Mouse (Mus musculus) gastrocnemius, postnatal 25 days (tissue): ENCODE data around the gene Glt6d1. TPM values are rescaled to one million over a fixed set of nuclear protein-coding genes. Genes with fewer than 3 reads are reported as not detected.
"Not testable (repeated sequence)": the region's sequence is repeated elsewhere in the genome, so short reads cannot be mapped to it uniquely, and the experiment has no call there.

ENCODE experiments used
- DNase-seq: peaks from one replicate; pipeline ENCODE4 v3.0.0; 2022
- long read RNA-seq, 2 experiments: library from polyadenylated mRNA; stranded (forward); transcript quantifications; one replicate each; pipeline ENCODE4 v2.0.0; 2021
- total RNA-seq, 2 experiments: library from RNA; stranded (reverse); gene quantifications; 1 replicate in 1 of 2; 2 replicates in 1 of 2; pipeline ENCODE4 v1.2.3; 2021

Glt6d1 gene
- total RNA-seq = not detected
- long read RNA-seq, experiment 1 = 0 reads
- long read RNA-seq, experiment 2 = 0 reads

- DNase-seq = not testable (repeated sequence)
Observed at GRCm38 (mm10) chr2:25815748-25816147, at the start of gene Glt6d1. TSS of gene Glt6d1 (minus strand) at chr2:25815848.

DNA sequence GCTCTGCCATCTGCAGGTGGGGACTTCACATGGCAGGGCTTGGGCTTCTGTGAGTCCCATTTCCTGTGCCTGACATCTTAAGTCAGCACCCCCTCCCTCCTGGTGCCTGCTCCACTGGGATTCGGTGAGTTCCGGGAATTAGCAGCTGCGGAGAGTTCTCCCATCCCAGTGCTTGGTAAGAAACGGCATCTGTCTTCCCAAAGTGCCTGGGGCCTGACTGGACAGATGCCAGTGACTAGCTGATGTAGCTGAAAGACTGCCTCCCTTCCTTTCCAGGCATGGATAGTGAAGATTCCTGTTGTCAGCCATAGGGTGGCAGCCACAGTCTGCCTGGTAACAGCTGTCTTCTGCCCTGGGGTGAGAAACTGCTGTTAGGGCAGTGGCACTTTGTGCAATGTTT lies 49.8 kb upstream of the Glt6d1 start:
- no peak for DNase-seq

DNA sequence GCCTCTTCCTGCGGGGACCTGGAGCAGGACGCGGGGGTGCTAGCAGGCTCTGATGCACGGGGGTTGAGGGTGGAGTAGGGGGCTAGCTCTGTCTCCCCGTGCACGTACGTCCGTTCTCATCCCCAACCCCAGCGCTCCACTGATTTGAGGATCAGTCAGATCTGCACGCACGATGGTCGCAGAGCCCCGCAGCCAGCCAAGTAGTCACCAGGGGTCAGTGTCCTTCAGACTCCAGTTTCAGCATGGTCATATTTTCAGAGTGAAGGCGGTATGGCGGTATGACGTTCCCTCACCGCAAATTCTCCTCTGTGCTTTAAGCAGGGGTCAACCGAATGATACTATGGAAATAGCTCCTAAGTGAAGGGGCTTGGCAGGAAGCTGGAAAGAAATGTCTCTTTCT lies 48.6 kb upstream of the Glt6d1 start:
- no peak for DNase-seq

GRCm38 (mm10) chr2:25863337-25864131 lies 47.9 kb upstream of the Glt6d1 start, which contains the start of gene Kcnt1:
TSS of gene Kcnt1 (plus strand) at chr2:25863734.
- DNase-seq = no peak

DNA sequence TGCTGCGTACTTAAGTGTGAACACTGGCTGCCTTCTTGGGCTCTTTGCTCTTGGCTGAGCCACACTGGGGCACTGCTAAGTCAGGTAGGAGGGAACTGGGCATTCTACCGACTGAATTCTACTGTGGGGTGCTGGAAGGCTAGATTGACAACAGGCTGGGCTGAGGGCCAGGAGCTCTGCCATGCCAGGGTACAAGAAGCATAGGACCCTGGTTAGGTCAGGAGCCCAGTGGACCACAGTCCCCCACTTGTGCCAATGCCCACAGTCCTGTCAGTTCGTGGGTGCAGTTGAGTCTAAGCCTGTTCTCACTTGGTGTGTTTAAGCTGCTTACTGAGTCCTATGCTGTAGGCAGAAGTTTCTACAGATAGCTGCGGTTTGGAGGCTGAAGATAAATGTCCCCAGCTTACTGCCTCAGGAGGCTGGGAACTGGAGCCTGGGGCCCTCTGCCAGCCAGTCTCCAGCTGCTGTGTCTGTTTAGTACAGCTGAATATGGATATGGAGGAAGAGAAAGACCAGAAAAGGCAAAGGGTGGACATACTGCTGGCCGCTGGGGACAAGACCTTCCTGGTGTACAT lies 47.1 kb upstream of the Glt6d1 start:
- DNase-seq = no peak

GRCm38 (mm10) chr2:25862038-25862437 lies 46.4 kb upstream of the Glt6d1 start:
- no peak for DNase-seq

GRCm38 (mm10) chr2:25859891-25860290 lies 44.2 kb upstream of the Glt6d1 start:
- DNase-seq = no peak

DNA sequence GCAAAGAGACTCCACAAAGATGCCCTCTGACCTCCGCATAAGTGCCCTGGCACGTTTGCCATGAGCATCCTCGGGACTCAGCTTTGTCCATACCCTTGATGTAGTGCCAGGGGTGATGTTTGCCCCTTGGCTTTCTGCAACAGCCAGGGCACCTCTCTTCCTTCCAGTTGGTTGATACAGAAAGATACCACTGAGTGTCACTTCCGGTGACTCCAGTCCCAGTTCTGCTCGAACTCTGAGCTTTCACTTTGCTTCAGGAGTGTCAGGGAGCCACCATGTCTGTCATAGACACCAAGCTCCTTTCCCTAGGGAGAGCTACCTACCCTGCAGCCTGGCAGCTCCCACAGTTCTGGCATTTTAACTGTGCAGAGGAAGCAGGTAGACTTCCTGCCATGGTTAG lies 38.4 kb upstream of the Glt6d1 start:
- no peak for DNase-seq

DNA sequence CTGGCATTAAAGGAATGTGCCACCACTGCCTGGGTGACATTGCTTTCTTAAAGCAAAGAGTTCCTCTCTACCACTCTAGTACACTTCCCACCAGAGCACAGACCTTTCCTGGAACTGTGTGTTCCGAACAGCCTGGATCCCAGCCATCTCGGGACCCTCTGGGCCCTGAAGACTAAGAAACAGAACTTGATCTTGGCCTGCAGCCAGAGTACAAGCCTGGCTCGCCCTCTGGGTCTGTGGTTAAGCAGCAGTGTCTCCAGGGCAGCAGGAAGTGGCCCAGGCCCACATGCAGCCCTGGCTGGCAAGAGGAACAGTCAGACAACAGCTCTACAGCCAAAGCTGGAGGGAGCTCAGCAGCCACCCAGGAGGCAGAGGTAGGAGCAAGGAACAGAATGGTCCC lies 37.0 kb upstream of the Glt6d1 start:
- DNase-seq = peak; percentile 33

GRCm38 (mm10) chr2:25850330-25850729 lies 34.7 kb upstream of the Glt6d1 start:
- DNase-seq = peak; percentile 13

DNA sequence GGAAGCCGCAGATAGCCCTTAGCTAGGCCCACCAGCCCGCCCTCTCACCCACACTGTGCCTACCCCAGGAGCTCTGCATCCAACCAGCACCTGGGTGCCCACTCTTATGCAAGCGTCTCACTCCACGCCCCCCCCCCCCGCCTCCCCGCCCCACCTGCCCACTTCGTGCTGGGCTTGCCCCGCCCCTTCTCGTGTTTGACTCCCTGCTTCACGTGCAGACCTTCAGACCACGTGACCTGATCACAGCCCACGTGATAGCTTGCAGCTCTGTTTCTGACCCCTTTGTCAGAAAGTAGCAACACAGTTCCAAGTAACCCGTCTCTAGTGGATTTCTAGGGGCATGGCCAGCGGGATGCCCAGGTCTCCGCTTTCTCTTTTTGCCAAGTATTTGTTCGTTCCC lies 31.6 kb upstream of the Glt6d1 start, which contains the start of gene Sohlh1:
Gene Sohlh1, minus strand, starts transcription at position 23 of the 400 bp plus-strand sequence.
- no peak for DNase-seq

DNA sequence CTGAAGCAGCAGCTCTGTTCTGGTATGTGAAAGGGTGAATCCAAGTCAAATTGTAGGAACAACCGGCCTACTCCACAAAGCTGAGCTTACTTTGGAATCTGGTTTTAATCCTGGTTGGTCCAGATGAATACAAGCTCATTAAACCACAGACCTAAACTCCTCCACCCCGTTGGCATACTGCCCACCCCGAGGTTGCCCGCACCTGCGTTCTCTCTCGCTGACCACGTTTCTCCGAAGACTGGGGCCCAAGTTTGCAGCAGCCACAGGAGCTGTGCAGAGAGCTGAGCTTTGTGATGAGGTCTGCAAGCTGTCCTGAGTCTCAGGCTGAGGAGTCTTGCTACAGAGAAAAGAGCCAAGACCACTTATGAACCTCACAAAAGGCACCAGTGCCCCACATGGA lies 30.9 kb upstream of the Glt6d1 start:
- DNase-seq = no peak

- DNase-seq = no peak
Observed at GRCm38 (mm10) chr2:25844097-25844496, 28.4 kb upstream of the Glt6d1 start.

GRCm38 (mm10) chr2:25842758-25843157 lies 27.1 kb upstream of the Glt6d1 start:
- DNase-seq = no peak

DNA sequence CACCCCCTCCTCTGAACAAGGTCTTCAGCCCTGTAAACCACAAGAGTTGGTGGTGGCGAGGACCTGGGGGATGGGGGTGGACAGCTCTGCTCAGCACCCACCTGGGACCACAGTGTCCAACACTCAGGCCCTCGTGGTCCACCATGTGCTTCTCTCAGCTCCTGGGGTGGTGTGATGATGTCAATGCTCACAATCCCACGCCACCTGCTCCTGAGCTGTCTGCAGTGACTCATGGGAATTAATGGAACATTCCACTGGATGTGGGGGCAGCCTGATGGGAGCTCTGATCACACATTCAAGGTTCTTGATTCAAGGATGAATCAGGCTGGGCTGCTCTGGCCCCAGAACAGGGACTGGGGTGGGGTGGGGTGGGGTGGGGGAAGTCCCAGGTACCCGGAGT lies 26.5 kb upstream of the Glt6d1 start:
- DNase-seq = no peak

DNA sequence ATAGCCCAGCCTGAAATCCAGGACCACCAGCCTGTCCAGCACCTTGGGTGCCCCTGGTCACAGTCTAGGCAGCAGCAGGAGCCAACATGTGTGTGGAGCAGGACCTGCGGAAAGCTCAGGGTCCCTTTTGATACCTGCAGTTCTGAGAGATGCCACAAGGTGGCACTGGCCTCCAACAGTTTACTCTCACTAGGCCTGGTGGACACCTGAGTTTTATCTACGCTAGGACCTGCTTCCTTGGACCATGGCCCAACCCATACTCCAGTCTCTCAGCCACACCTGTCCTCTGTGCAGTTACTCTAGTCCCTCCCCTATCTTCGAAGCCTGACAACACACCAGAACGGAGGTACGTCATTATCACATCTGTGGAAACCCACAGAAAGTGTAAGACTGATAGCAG lies 20.6 kb upstream of the Glt6d1 start:
- no peak for DNase-seq

- DNase-seq = no peak
Observed at GRCm38 (mm10) chr2:25830786-25831185, 15.1 kb upstream of the Glt6d1 start.

DNA sequence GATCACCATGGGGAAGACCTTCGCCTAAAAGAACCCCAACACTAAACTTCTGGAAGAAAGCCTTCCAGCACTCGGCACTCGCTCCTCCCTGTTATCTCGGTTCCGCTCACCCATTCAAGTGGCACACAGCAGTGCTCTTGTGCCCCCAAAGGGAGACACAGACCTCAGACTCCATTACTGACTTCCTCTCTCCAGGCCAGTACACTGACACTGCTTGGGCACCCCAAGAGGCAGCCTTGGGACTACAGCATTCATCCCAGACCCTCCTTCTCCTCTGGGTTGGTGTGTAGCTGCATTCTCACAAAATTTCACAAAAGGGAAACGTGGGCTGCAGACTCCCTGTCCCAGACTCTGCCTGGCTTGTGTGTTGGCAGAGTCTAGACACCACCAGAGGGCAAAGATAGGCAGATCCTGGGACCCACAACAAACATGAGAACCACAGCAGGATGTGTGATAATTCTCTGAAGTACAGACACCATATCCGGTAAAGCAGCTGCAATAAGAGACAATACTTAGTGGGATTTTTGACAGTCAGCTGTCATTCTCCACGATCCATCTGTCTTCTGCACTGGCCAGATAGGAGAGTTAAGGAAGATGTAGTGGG lies 12.8 kb upstream of the Glt6d1 start:
- DNase-seq = no peak

DNA sequence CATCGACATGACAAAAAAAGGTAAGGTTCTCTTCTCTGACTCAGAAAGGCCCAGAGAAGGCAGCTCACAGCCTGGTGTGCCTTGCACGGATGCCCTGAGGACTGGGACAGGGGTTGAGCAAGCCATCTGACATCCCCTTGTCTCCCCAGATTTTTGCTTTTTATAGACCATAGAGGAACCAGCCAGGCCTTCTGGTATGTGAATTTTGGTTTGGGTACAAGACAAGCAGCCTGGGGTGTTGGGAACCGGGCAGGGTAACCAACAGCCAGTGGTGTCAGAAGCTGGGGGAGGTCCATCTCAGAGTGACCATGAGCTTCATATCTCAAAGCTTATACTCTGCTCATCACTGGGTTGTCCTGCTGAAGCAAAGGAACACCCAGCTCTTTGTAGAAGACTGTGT lies 9.1 kb upstream of the Glt6d1 start:
- DNase-seq = no peak

DNA sequence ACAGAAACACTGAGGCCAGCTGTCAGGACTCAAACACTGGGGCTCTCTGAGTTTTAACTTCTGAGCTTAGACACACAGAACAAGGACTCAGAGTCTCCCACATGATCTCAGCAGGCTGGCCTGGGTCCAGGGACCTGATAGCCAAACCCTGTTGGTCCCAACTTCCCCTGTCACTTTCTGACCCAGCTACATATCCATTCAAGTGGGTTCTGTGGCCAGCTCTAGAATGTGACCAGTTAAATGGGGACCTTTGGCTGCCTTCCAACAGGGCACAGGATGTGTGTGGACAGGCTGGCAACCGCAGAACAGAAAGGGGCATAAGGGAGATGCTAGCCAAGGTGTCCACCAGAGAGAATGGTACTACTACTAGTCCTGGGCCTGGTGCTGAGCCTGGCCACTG lies 7.2 kb upstream of the Glt6d1 start, which contains the start of gene Lcn9:
Gene Lcn9, plus strand, starts transcription at position 348 of the 400 bp plus-strand sequence.
- no peak for DNase-seq

DNA sequence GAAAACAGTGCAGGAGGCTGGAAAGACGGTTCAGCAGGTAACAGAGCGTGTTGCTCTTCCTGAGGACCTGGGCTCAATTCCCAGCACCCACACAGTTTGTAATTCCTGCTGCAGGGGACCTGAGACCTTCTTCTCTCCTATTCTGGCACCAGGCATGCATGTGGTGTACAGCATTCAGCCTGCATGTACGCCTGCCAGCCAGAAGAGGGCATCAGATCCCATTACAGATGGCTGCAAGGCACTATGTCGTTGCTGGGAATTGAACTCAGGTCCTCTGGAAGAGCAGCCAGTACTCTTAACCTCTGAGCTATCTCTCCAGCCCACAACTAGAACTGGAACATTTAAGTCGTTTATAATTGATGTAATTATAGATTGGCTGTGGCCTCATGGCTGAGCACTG lies 2.3 kb downstream of the Glt6d1 start:
- DNase-seq = no peak

GRCm38 (mm10) chr2:25811711-25812110 lies 3.9 kb downstream of the Glt6d1 start:
- DNase-seq = no peak

- no peak for DNase-seq
Observed at GRCm38 (mm10) chr2:25798065-25798464, 17.6 kb downstream of the Glt6d1 start.
